Mouse (Mus musculus): ENCODE measurements around the gene M1ap.

M1ap gene

GRCm38 (mm10) chr6:83010010-83010409 lies 63.3 kb downstream of the M1ap start:
- DNase-seq (ENCODE audit: low spot score) = no peak

GRCm38 (mm10) chr6:83011255-83011654 lies 64.6 kb downstream of the M1ap start:
- no peak for DNase-seq (ENCODE audit: low spot score)

DNA sequence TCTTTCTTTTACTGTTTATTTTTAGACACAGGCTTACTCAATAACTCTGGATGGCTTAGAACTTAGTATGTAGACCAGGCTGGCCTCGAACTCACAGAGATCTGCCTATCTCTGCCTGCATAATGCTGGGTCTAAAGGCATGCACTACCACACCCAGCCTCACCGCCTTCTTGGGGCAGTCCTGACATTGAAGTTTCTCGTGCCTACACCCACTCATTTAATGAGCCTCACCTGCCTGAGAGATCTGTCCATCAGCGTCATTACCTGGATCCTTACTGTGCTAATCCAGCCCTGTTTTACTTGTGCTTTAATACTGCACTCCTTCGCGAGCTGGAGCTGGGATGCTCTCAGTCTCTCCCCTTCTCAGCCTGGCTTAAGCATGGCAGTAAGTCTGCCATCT lies 65.1 kb downstream of the M1ap start:
- DNase-seq (ENCODE audit: low spot score) = no peak

- DNase-seq (ENCODE audit: low spot score) = no peak
Measured at GRCm38 (mm10) chr6:83013444-83013843, 66.7 kb downstream of the M1ap start.

DNA sequence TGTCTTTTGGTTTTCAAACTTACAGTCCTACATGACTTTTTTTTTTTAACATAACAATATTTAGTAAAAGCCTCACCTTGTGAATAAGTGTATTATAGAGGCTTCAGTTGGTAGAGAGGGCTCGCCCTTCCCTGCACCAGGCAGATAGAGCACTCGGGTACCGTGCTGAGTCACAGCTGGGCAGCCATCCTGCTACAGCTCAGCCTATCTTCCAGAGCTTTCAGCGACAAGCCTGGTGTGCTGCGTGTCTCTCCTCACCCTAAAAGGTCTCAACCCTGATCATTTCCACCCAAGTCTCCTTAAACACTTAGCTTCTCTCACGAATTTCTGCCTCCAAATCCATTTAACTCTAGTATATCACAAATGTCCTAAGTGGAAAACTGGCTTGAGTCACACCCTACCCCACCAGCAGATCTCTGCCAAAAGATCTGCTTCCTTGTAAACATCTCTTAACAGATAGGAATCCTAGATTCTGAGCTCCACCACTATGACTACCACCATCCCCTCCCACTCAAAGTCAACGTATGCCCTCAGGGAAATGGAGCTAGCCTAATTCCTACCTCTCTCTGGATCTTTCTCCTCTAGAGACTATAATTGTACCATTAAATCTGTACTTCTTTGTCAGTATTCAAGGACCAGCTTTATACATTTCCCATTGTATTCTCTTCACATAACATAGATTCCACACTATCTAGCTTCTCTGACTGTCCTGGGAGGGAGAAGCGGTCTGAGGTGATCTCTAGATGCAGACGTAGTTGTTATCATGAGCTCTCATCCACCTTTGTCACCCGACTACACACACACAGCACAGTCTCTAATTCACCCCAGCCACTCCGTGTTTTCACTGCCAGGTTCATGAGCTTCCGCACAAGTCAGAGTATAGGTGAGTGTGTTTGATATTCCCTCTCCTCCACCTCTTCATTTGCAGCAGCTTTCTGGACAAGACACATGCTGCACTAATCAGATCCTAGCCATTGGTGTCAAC lies 68.1 kb downstream of the M1ap start:
- DNase-seq (ENCODE audit: low spot score) = peak; percentile 88

GRCm38 (mm10) chr6:83015749-83016148 lies 69.0 kb downstream of the M1ap start:
- no peak for DNase-seq (ENCODE audit: low spot score)

DNA sequence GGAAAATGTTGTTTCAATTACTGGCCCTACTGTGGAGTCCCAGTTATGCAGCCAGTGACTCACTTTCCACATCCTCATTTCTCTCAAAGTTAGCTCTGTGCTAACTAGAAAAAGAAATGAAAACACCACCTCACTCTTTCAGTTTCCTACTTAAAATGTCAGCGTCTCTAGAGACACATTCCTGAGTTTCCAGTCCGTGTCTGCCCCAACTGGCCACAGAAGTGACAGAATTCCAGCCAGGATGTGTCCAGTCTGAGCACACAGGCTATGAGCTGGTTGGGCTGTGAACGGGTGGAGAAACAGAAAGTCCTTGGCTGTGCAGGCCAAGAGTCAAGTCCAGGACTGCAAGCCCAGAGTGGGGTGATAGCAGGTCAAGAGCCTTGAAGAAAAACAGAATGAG lies 70.5 kb downstream of the M1ap start:
- DNase-seq (ENCODE audit: low spot score) = no peak

- no peak for DNase-seq (ENCODE audit: low spot score)
Measured at GRCm38 (mm10) chr6:83019044-83019443, 72.3 kb downstream of the M1ap start.

DNA sequence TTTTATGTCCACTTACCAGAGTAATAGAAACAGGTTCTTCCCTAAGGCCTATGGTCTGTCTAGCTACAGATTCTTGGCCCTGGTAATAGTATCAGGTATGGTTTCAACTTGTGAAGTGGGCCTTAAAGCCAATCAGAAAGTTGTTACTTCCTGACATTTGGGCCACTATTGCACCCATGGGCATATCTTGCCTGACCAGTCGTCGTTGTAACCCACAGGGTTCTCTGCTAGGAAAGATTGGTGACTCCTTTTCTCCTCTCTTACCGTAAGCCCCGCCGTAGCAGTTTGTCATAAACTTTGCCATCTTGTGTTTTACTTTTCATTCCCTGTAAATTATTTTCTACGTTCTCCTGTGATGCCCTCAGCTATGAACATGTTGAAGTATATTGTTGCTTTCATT lies 73.4 kb downstream of the M1ap start:
- peak; percentile 66 for DNase-seq (ENCODE audit: low spot score)

- DNase-seq (ENCODE audit: low spot score) = no peak
Measured at GRCm38 (mm10) chr6:83020836-83021593, 74.3 kb downstream of the M1ap start.

GRCm38 (mm10) chr6:83023008-83023407 lies 76.3 kb downstream of the M1ap start:
- DNase-seq (ENCODE audit: low spot score) = no peak

DNA sequence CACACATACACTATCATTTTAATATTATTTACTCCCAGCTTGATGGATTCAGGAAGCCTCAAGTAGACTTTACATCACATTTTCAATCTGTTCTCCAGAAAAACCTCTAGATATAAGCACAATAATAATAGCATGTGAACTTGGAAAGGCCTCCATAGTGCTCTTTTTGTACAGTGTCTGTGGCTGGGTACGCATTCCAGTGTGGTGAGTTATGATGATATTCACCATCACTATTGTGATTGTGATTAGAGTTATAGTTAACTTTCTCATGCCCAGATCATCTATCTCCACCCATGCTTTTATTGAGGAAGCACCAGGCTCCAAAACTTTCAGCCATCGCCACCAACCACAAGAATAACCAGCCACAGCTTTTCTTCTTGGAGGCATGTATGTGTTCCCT lies 77.1 kb downstream of the M1ap start:
- no peak for DNase-seq (ENCODE audit: low spot score)

- no peak for DNase-seq (ENCODE audit: low spot score)
Measured at GRCm38 (mm10) chr6:83024421-83024820, 77.7 kb downstream of the M1ap start.

- DNase-seq (ENCODE audit: low spot score) = no peak
Measured at GRCm38 (mm10) chr6:83025221-83025620, 78.5 kb downstream of the M1ap start.

GRCm38 (mm10) chr6:83027293-83027692 lies 80.6 kb downstream of the M1ap start:
- no peak for DNase-seq (ENCODE audit: low spot score)

- no peak for DNase-seq (ENCODE audit: low spot score)
Measured at GRCm38 (mm10) chr6:83027706-83028105, 81.0 kb downstream of the M1ap start.

GRCm38 (mm10) chr6:83029777-83030176 lies 83.1 kb downstream of the M1ap start:
- DNase-seq (ENCODE audit: low spot score) = no peak

GRCm38 (mm10) chr6:83031111-83031510 lies 84.4 kb downstream of the M1ap start:
- no peak for DNase-seq (ENCODE audit: low spot score)

- DNase-seq (ENCODE audit: low spot score) = no peak
Measured at GRCm38 (mm10) chr6:83031921-83032590, 85.4 kb downstream of the M1ap start.

DNA sequence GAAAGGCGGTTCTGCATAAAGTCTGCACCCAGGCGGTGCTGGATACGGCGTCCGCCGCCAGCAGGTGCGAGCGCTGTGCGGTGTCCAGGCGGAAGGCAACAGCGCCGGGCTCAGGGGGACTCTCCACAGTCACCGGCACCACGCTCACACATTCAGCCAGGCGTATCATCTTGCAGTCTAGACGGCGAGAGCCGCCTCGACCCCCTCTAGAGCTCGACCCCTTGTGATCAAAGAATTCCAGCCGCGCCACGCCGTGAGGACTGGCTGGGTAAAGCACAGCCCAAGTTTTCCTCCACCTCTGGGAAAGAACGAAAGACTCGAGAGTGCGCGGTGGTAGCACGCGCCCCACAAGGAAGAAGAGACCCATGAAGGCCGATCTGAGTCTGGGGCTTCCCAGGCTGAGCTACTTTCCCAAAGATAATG lies 86.1 kb downstream of the M1ap start:
- DNase-seq (ENCODE audit: low spot score) = no peak

- peak; percentile 69 for DNase-seq (ENCODE audit: low spot score)
Measured at GRCm38 (mm10) chr6:83033249-83034185, 86.8 kb downstream of the M1ap start, which contains the start of the genes Dok1 and Loxl3. TSS of gene Dok1 (minus strand) at chr6:83033471. TSS of gene Loxl3 (plus strand) at chr6:83034173.
